Mouse (Mus musculus): ENCODE data around the gene 1700012B07Rik. TPM values are rescaled to one million over a fixed set of nuclear protein-coding genes. Genes with fewer than 3 reads are reported as not detected.
A peak's percentile ranks its signal among the peaks of the same experiment; 100 is the strongest.

Gene 1700012B07Rik
- not detected in 2 replicates for polyA plus RNA-seq (2015; fragmentation: Nextera tagmentation; extraction: Ambion mirVana)

GRCm38 (mm10) chr11:109827946-109828345 lies at the start of gene 1700012B07Rik:
Gene 1700012B07Rik (minus strand): TSS chr11:109828046.
- 89% methylated on average over 4 of the region's 4 CpGs for WGBS

GRCm38 (mm10) chr11:109876767-109877166 lies 48.9 kb upstream of the 1700012B07Rik start:
- no peak overlapping the region for H3K9ac ChIP-seq (replicated peaks; ENCODE audit: low read length)
- no peaks in the 10 kb centered on the region for H3K4me1 ChIP-seq (ENCODE audit: insufficient read depth, low read length)
- H3K27ac ChIP-seq (ENCODE audit: low read length) = no peak overlapping the region
- H3K27me3 ChIP-seq (ENCODE audit: insufficient read depth, low read length) = no peaks in the 10 kb centered on the region
- ATAC-seq (ENCODE audit: low FRiP score, low TSS enrichment) = no peak
- H3K4me3 ChIP-seq (ENCODE audit: low read length) = no peak overlapping the region
- WGBS = 78% methylated on average over 9 of the region's 9 CpGs
- no peaks in the 10 kb centered on the region for H3K36me3 ChIP-seq (ENCODE audit: insufficient read depth, low read length)
- no peak overlapping the region for H3K4me2 ChIP-seq (replicated peaks; ENCODE audit: low read depth, low read length)
- no peaks in the 10 kb centered on the region; the same call in 1 of the 2 replicates for H3K9me3 ChIP-seq (ENCODE audit: low read length)

More at GRCm38 (mm10) chr11:109827946-109828345, at the start of gene 1700012B07Rik:
- H3K9ac ChIP-seq (replicated peaks; ENCODE audit: low read length) = no peak within 1 kb of the TSS
- H3K36me3 ChIP-seq (ENCODE audit: insufficient read depth, low read length) = no peaks in the 10 kb centered on the region
- H3K27me3 ChIP-seq (ENCODE audit: insufficient read depth, low read length) = no peaks in the 10 kb centered on the region
- H3K4me2 ChIP-seq (replicated peaks; ENCODE audit: low read depth, low read length) = no peak within 1 kb of the TSS
- no peak within 1 kb of the TSS for H3K27ac ChIP-seq (ENCODE audit: low read length)
- H3K4me1 ChIP-seq (ENCODE audit: insufficient read depth, low read length) = no peaks in the 10 kb centered on the region
- H3K4me3 ChIP-seq (ENCODE audit: low read length) = no peak within 1 kb of the TSS
- no peak for ATAC-seq (ENCODE audit: low FRiP score, low TSS enrichment)
- H3K9me3 ChIP-seq (ENCODE audit: low read length) = no peaks in the 10 kb centered on the region

GRCm38 (mm10) chr11:109875834-109876233 lies 48.0 kb upstream of the 1700012B07Rik start:
- no peaks in the 10 kb centered on the region for H3K36me3 ChIP-seq (ENCODE audit: insufficient read depth, low read length)
- no peak overlapping the region for H3K4me2 ChIP-seq (replicated peaks; ENCODE audit: low read depth, low read length)
- no peak overlapping the region for H3K9ac ChIP-seq (replicated peaks; ENCODE audit: low read length)
- no peaks in the 10 kb centered on the region for H3K27me3 ChIP-seq (ENCODE audit: insufficient read depth, low read length)
- 29% methylated on average over 3 of the region's 3 CpGs for WGBS
- no peaks in the 10 kb centered on the region for H3K4me1 ChIP-seq (ENCODE audit: insufficient read depth, low read length)
- no peak for ATAC-seq (ENCODE audit: low FRiP score, low TSS enrichment)
- no peak overlapping the region for H3K4me3 ChIP-seq (ENCODE audit: low read length)
- no peak overlapping the region for H3K27ac ChIP-seq (ENCODE audit: low read length)
- H3K9me3 ChIP-seq (ENCODE audit: low read length) = no peaks in the 10 kb centered on the region; the same call in 1 of the 2 replicates

GRCm38 (mm10) chr11:109875525-109875802 lies 47.6 kb upstream of the 1700012B07Rik start:
- 96% methylated on average over 1 of the region's 1 CpGs for WGBS
- Histone ChIP-seq H3K9ac (replicated peaks; ENCODE audit: low read length) (no peak overlapping the region), H3K4me2 (replicated peaks; ENCODE audit: low read depth, low read length) (no peak overlapping the region), H3K27me3 (ENCODE audit: insufficient read depth, low read length) (no peaks in the 10 kb centered on the region), H3K27ac (ENCODE audit: low read length) (no peak overlapping the region), H3K4me1 (ENCODE audit: insufficient read depth, low read length) (no peaks in the 10 kb centered on the region), H3K9me3 (ENCODE audit: low read length) (no peaks in the 10 kb centered on the region; the same call in 1 of the 2 replicates), H3K36me3 (ENCODE audit: insufficient read depth, low read length) (no peaks in the 10 kb centered on the region), H3K4me3 (ENCODE audit: low read length) (no peak overlapping the region)
- ATAC-seq (ENCODE audit: low FRiP score, low TSS enrichment) = no peak

GRCm38 (mm10) chr11:109874651-109875524 lies 47.0 kb upstream of the 1700012B07Rik start:
- 87% methylated on average over 11 of the region's 11 CpGs for WGBS
- ATAC-seq (ENCODE audit: low FRiP score, low TSS enrichment) = no peak
- Histone ChIP-seq H3K4me2 (replicated peaks; ENCODE audit: low read depth, low read length) (no peak overlapping the region), H3K4me3 (ENCODE audit: low read length) (no peak overlapping the region), H3K27me3 (ENCODE audit: insufficient read depth, low read length) (no peaks in the 10 kb centered on the region), H3K27ac (ENCODE audit: low read length) (no peak overlapping the region), H3K4me1 (ENCODE audit: insufficient read depth, low read length) (no peaks in the 10 kb centered on the region), H3K36me3 (ENCODE audit: insufficient read depth, low read length) (no peaks in the 10 kb centered on the region), H3K9ac (replicated peaks; ENCODE audit: low read length) (no peak overlapping the region), H3K9me3 (ENCODE audit: low read length) (no peaks in the 10 kb centered on the region; the same call in 1 of the 2 replicates)

GRCm38 (mm10) chr11:109873852-109874610 lies 46.2 kb upstream of the 1700012B07Rik start:
- Histone ChIP-seq H3K27me3 (ENCODE audit: insufficient read depth, low read length) (no peaks in the 10 kb centered on the region), H3K4me3 (ENCODE audit: low read length) (no peak overlapping the region), H3K27ac (ENCODE audit: low read length) (0 out of 2 replicates have a peak overlapping the region, but pooled peaks have one; percentile 46), H3K9me3 (ENCODE audit: low read length) (no peaks in the 10 kb centered on the region; the same call in 1 of the 2 replicates), H3K4me1 (ENCODE audit: insufficient read depth, low read length) (no peaks in the 10 kb centered on the region), H3K9ac (replicated peaks; ENCODE audit: low read length) (no peak overlapping the region), H3K36me3 (ENCODE audit: insufficient read depth, low read length) (no peaks in the 10 kb centered on the region), H3K4me2 (replicated peaks; ENCODE audit: low read depth, low read length) (peak overlapping the region; percentile 27; the same call in 1 of the 2 replicates)
- WGBS = 67% methylated on average over 22 of the region's 22 CpGs
- no peak for ATAC-seq (ENCODE audit: low FRiP score, low TSS enrichment)

GRCm38 (mm10) chr11:109873161-109873775 lies 45.4 kb upstream of the 1700012B07Rik start:
- ATAC-seq (ENCODE audit: low FRiP score, low TSS enrichment) = no peak
- peak overlapping the region; percentile 27; the same call in 1 of the 2 replicates for H3K4me2 ChIP-seq (replicated peaks; ENCODE audit: low read depth, low read length)
- 45% methylated on average over 9 of the region's 9 CpGs for WGBS

GRCm38 (mm10) chr11:109872674-109873073 lies 44.8 kb upstream of the 1700012B07Rik start:
- Histone ChIP-seq H3K27me3 (ENCODE audit: insufficient read depth, low read length) (no peaks in the 10 kb centered on the region), H3K9me3 (ENCODE audit: low read length) (no peaks in the 10 kb centered on the region; the same call in 1 of the 2 replicates), H3K4me1 (ENCODE audit: insufficient read depth, low read length) (no peaks in the 10 kb centered on the region), H3K4me3 (ENCODE audit: low read length) (no peak overlapping the region), H3K27ac (ENCODE audit: low read length) (no peak overlapping the region), H3K4me2 (replicated peaks; ENCODE audit: low read depth, low read length) (no peak overlapping the region), H3K36me3 (ENCODE audit: insufficient read depth, low read length) (no peaks in the 10 kb centered on the region), H3K9ac (replicated peaks; ENCODE audit: low read length) (no peak overlapping the region)
- 78% methylated on average over 3 of the region's 3 CpGs for WGBS
- ATAC-seq (ENCODE audit: low FRiP score, low TSS enrichment) = no peak

More at GRCm38 (mm10) chr11:109873161-109873775, 45.4 kb upstream of the 1700012B07Rik start:
- Histone ChIP-seq H3K36me3 (ENCODE audit: insufficient read depth, low read length) (no peaks in the 10 kb centered on the region), H3K9me3 (ENCODE audit: low read length) (no peaks in the 10 kb centered on the region; the same call in 1 of the 2 replicates), H3K4me3 (ENCODE audit: low read length) (no peak overlapping the region), H3K27ac (ENCODE audit: low read length) (0 out of 2 replicates have a peak overlapping the region, but pooled peaks have one; percentile 46), H3K9ac (replicated peaks; ENCODE audit: low read length) (no peak overlapping the region), H3K27me3 (ENCODE audit: insufficient read depth, low read length) (no peaks in the 10 kb centered on the region), H3K4me1 (ENCODE audit: insufficient read depth, low read length) (no peaks in the 10 kb centered on the region)

GRCm38 (mm10) chr11:109872056-109872455 lies 44.2 kb upstream of the 1700012B07Rik start:
- Histone ChIP-seq H3K27ac (ENCODE audit: low read length) (no peak overlapping the region), H3K27me3 (ENCODE audit: insufficient read depth, low read length) (no peaks in the 10 kb centered on the region), H3K4me3 (ENCODE audit: low read length) (no peak overlapping the region), H3K4me2 (replicated peaks; ENCODE audit: low read depth, low read length) (no peak overlapping the region), H3K9me3 (ENCODE audit: low read length) (no peaks in the 10 kb centered on the region; the same call in 1 of the 2 replicates), H3K36me3 (ENCODE audit: insufficient read depth, low read length) (no peaks in the 10 kb centered on the region), H3K4me1 (ENCODE audit: insufficient read depth, low read length) (no peaks in the 10 kb centered on the region), H3K9ac (replicated peaks; ENCODE audit: low read length) (no peak overlapping the region)
- ATAC-seq (ENCODE audit: low FRiP score, low TSS enrichment) = no peak
- 77% methylated on average over 10 of the region's 10 CpGs for WGBS
